Mouse (Mus musculus): ENCODE data around the gene Mta1.

Gene Mta1
- long read RNA-seq, experiment 1, partial matches to known transcripts: 2 of 6 reads
- long read RNA-seq, experiment 1, other reads (novel, unspliced or antisense): 4 of 6 reads
- long read RNA-seq, experiment 2, partial matches to known transcripts: 2 of 4 reads
- long read RNA-seq, experiment 2, other reads (novel, unspliced or antisense): 1 of 4 reads

- intact Hi-C loops (cut with DNase I): no loop called here
Observed at GRCm38 (mm10) chr12:113097749-113098281, at the start of gene Mta1. TSS of gene Mta1 (plus strand) at chr12:113098278.

- intact Hi-C loops (cut with DNase I): loop anchor here (5.0 kb wide), 1 partner anchor 43 kb away; no protein-coding TSS in a partner anchor
Observed at GRCm38 (mm10) chr12:113049836-113050235, 48.2 kb upstream of the Mta1 start.

GRCm38 (mm10) chr12:113050671-113051070 lies 47.4 kb upstream of the Mta1 start:
- intact Hi-C loops (cut with DNase I): no loop called here

- intact Hi-C loops (cut with DNase I): no loop called here
Observed at GRCm38 (mm10) chr12:113051628-113052403, 46.3 kb upstream of the Mta1 start.

- intact Hi-C loops (cut with DNase I): no loop called here
Observed at GRCm38 (mm10) chr12:113056089-113056488, 42.0 kb upstream of the Mta1 start.

- intact Hi-C loops (cut with DNase I): no loop called here
Observed at GRCm38 (mm10) chr12:113060178-113060577, 37.9 kb upstream of the Mta1 start.

- intact Hi-C loops (cut with DNase I): no loop called here
Observed at GRCm38 (mm10) chr12:113061606-113062005, 36.5 kb upstream of the Mta1 start.

GRCm38 (mm10) chr12:113062201-113062600 lies 35.9 kb upstream of the Mta1 start:
- intact Hi-C loops (cut with DNase I): no loop called here

GRCm38 (mm10) chr12:113063700-113064099 lies 34.4 kb upstream of the Mta1 start:
- intact Hi-C loops (cut with DNase I): no loop called here

GRCm38 (mm10) chr12:113068002-113068401 lies 30.1 kb upstream of the Mta1 start:
- intact Hi-C loops (cut with DNase I): no loop called here

- intact Hi-C loops (cut with DNase I): no loop called here
Observed at GRCm38 (mm10) chr12:113069389-113069788, 28.7 kb upstream of the Mta1 start.

- intact Hi-C loops (cut with DNase I): loop anchor here (10.0 kb wide), 1 partner anchor 67 kb away; the partner anchor contains the start of gene Brf1
Observed at GRCm38 (mm10) chr12:113071321-113071720, 26.8 kb upstream of the Mta1 start.

- intact Hi-C loops (cut with DNase I): loop anchor here (10.0 kb wide), 1 partner anchor 67 kb away; the partner anchor contains the start of gene Brf1
Observed at GRCm38 (mm10) chr12:113071827-113072226, 26.3 kb upstream of the Mta1 start.

- intact Hi-C loops (cut with DNase I): loop anchor here (10.0 kb wide), 1 partner anchor 69 kb away; the partner anchor contains the start of gene Brf1
Observed at GRCm38 (mm10) chr12:113073420-113074328, 24.4 kb upstream of the Mta1 start.

GRCm38 (mm10) chr12:113074329-113075062 lies 23.6 kb upstream of the Mta1 start, which contains the start of gene Tex22:
TSS of gene Tex22 (plus strand) at chr12:113074502.
- intact Hi-C loops (cut with DNase I): loop anchor here (10.0 kb wide), 1 partner anchor 70 kb away; the partner anchor contains the start of gene Brf1

- intact Hi-C loops (cut with DNase I): loop anchor here (10.0 kb wide), 1 partner anchor 70 kb away; the partner anchor contains the start of gene Brf1
Observed at GRCm38 (mm10) chr12:113075063-113075454, 23.0 kb upstream of the Mta1 start.

- intact Hi-C loops (cut with DNase I): loop anchor here (10.0 kb wide), 1 partner anchor 71 kb away; the partner anchor contains the start of gene Brf1
Observed at GRCm38 (mm10) chr12:113075486-113075885, 22.6 kb upstream of the Mta1 start.

- intact Hi-C loops (cut with DNase I): no loop called here
Observed at GRCm38 (mm10) chr12:113087276-113087675, 10.8 kb upstream of the Mta1 start.

GRCm38 (mm10) chr12:113088026-113088425 lies 10.1 kb upstream of the Mta1 start:
- intact Hi-C loops (cut with DNase I): no loop called here

GRCm38 (mm10) chr12:113089107-113089506 lies 9.0 kb upstream of the Mta1 start:
- intact Hi-C loops (cut with DNase I): no loop called here
